Mouse (Mus musculus) neural tube, embryonic 12.5 days (tissue): ENCODE measurements around the gene Itgam. TPM values are rescaled to one million over a fixed set of nuclear protein-coding genes. Genes with fewer than 3 reads are reported as not detected.
"Not testable (repeated sequence)": the region's sequence is repeated elsewhere in the genome, so short reads cannot be mapped to it uniquely, and the experiment has no call there.

ENCODE experiments used
- ATAC-seq: fragments of 200-750 bp; cut with Nextera tagmentation; 2 replicates; pipeline ENCODE4 v1.8.0; 2017; ENCODE audit warnings: low read depth, mild to moderate bottlenecking, moderate TSS enrichment, moderate library complexity; ENCODE audit not compliant: low FRiP score
- H3K27ac ChIP-seq: fragments of 300-500 bp; sonication (generic); 2 replicates; pipeline ENCODE4 v1.5.1; 2016
- H3K27me3 ChIP-seq: fragments of 300-500 bp; sonication (generic); replicated peaks from 2 replicates; pipeline ENCODE4 v1.6.1; 2016; ENCODE audit warnings: mild to moderate bottlenecking
- H3K36me3 ChIP-seq: fragments of 300-500 bp; sonication (generic); 2 replicates; pipeline ENCODE4 v1.6.1; 2016; ENCODE audit warnings: mild to moderate bottlenecking
- H3K4me1 ChIP-seq: fragments of 300-500 bp; sonication (generic); 2 replicates; pipeline ENCODE4 v1.6.1; 2016
- H3K4me2 ChIP-seq: fragments of 300-500 bp; sonication (generic); replicated peaks from 2 replicates; pipeline ENCODE4 v1.6.1; 2016; ENCODE audit warnings: mild to moderate bottlenecking
- H3K4me3 ChIP-seq: fragments of 300-500 bp; sonication (generic); 2 replicates; pipeline ENCODE4 v1.5.1; 2016
- H3K9ac ChIP-seq: fragments of 300-500 bp; sonication (generic); 2 replicates; pipeline ENCODE4 v1.6.1; 2016; ENCODE audit warnings: mild to moderate bottlenecking
- H3K9me3 ChIP-seq: fragments of 300-500 bp; sonication (generic); 2 replicates; pipeline ENCODE4 v1.6.1; 2016; ENCODE audit warnings: mild to moderate bottlenecking
- WGBS: fragments of 180-500 bp; shearing (Covaris S2); methylation state at CpG from one replicate; pipeline ENCODE4 v1.1.7; 2016; 5-methylcytosine and 5-hydroxymethylcytosine counted together
- polyA plus RNA-seq: library from polyadenylated mRNA; unstranded; fragments of >200 nt; fragmentation: Nextera tagmentation; extraction: Ambion mirVana; gene quantifications from 2 replicates; pipeline ENCODE4 v1.2.1, GENCODE M21; 2016

The Itgam gene
- polyA plus RNA-seq, 1 experiment from 2014 or later, result 0.91 TPM

GRCm38 (mm10) chr7:128154924-128155323 is 92.5 kb downstream of the Itgam start:
- Histone ChIP-seq H3K9me3 (no peaks in the 10 kb centered on the region), H3K27ac (no peak overlapping the region), H3K4me2 (no peak overlapping the region), H3K4me3 (no peak overlapping the region), H3K36me3 (no peaks in the 10 kb centered on the region), H3K27me3 (no peaks in the 10 kb centered on the region), H3K4me1 (no peaks in the 10 kb centered on the region), H3K9ac (no peak overlapping the region)
- 82% methylated on average over 10 of the region's 10 CpGs for WGBS
- no peak for ATAC-seq

- not testable (repeated sequence) for H3K9me3 ChIP-seq, H3K4me3 ChIP-seq, ATAC-seq, H3K27me3 ChIP-seq, H3K27ac ChIP-seq, H3K4me1 ChIP-seq, H3K36me3 ChIP-seq, H3K9ac ChIP-seq, H3K4me2 ChIP-seq
- WGBS, result 71% methylated on average over 8 of the region's 8 CpGs
Measured at GRCm38 (mm10) chr7:128158688-128159354, 96.4 kb downstream of the Itgam start.

GRCm38 (mm10) chr7:128164001-128164400 is 101.6 kb downstream of the Itgam start:
- Histone ChIP-seq H3K9ac (no peak overlapping the region), H3K36me3 (no peaks in the 10 kb centered on the region), H3K27ac (no peak overlapping the region), H3K27me3 (no peaks in the 10 kb centered on the region), H3K4me3 (no peak overlapping the region), H3K9me3 (no peaks in the 10 kb centered on the region), H3K4me1 (no peaks in the 10 kb centered on the region), H3K4me2 (no peak overlapping the region)
- WGBS, result 95% methylated on average over 4 of the region's 4 CpGs
- ATAC-seq, result no peak

GRCm38 (mm10) chr7:128166391-128166790 is 104.0 kb downstream of the Itgam start:
- Histone ChIP-seq H3K4me2 (no peak overlapping the region), H3K9me3 (no peaks in the 10 kb centered on the region), H3K4me3 (no peak overlapping the region), H3K36me3 (no peaks in the 10 kb centered on the region), H3K9ac (no peak overlapping the region), H3K4me1 (no peaks in the 10 kb centered on the region), H3K27ac (no peak overlapping the region), H3K27me3 (no peaks in the 10 kb centered on the region)
- WGBS, result 95% methylated on average over 7 of the region's 7 CpGs
- no peak for ATAC-seq

Other genes with a start within 250 kb of the Itgam start
- gene Stx4a, start 238.3 kb upstream of the Itgam start, polyA plus RNA-seq, result 19.2 and 19.3 TPM in 2 replicates
- 19.0 and 19.2 TPM in 2 replicates for gene Stx1b, start 238.1 kb upstream of the Itgam start, polyA plus RNA-seq
- 18.1 and 19.5 TPM in 2 replicates for gene Zfp646, start 186.4 kb upstream of the Itgam start, polyA plus RNA-seq
- gene Zfp668, start 185.8 kb upstream of the Itgam start, polyA plus RNA-seq, result 34.7 and 38.9 TPM in 2 replicates
- gene Prss53, start 171.7 kb upstream of the Itgam start, polyA plus RNA-seq, result 0.98 and 1.1 TPM in 2 replicates
- gene Gm21974, start 167.2 kb upstream of the Itgam start, polyA plus RNA-seq, result not detected in 2 replicates
- 55.2 and 57.5 TPM in 2 replicates for gene Vkorc1, start 167.0 kb upstream of the Itgam start, polyA plus RNA-seq
- 74.1 and 79.1 TPM in 2 replicates for gene Bckdk, start 158.6 kb upstream of the Itgam start, polyA plus RNA-seq
- gene Kat8, start 150.1 kb upstream of the Itgam start, polyA plus RNA-seq, result 50.9 and 51.0 TPM in 2 replicates
- 0.58 and 1.1 TPM in 2 replicates for gene Prss8, start 132.5 kb upstream of the Itgam start, polyA plus RNA-seq
- gene Prss36, start 115.9 kb upstream of the Itgam start, polyA plus RNA-seq, result 9.2 and 12.2 TPM in 2 replicates
- gene Fus, start 95.2 kb upstream of the Itgam start, polyA plus RNA-seq, result 481 and 511 TPM in 2 replicates
- gene Pycard, start 68.8 kb upstream of the Itgam start, polyA plus RNA-seq, result 6.5 and 6.9 TPM in 2 replicates
- 0.23 TPM in 1 of 2 replicates, not detected in the other for gene Trim72, start 58.7 kb upstream of the Itgam start, polyA plus RNA-seq
- gene Gm49368, start within 50 bp of the Itgam start, polyA plus RNA-seq, result not detected in 2 replicates
- not detected in 2 replicates for gene Itgax, start 66.9 kb downstream of the Itgam start, polyA plus RNA-seq
- gene Itgad, start 91.7 kb downstream of the Itgam start, polyA plus RNA-seq, result not detected in 2 replicates
- 2.1 and 3.3 TPM in 2 replicates for gene Cox6a2, start 143.7 kb downstream of the Itgam start, polyA plus RNA-seq
- gene Armc5, start 174.7 kb downstream of the Itgam start, polyA plus RNA-seq, result 15.2 and 17.3 TPM in 2 replicates
- gene 9130023H24Rik, start 175.4 kb downstream of the Itgam start, polyA plus RNA-seq, result 10.7 and 12.6 TPM in 2 replicates
- gene Tgfb1i1, start 184.2 kb downstream of the Itgam start, polyA plus RNA-seq, result 38.1 and 38.3 TPM in 2 replicates
- not detected in 2 replicates for gene Slc5a2, start 203.0 kb downstream of the Itgam start, polyA plus RNA-seq
- 20.1 and 23.3 TPM in 2 replicates for gene BC017158, start 235.5 kb downstream of the Itgam start, polyA plus RNA-seq